ENCODE assay signal across 13 mouse cellular contexts in genomic region chr1:165653126-165653885, GRCm38 (mm10). TPM values are rescaled to one million over a fixed set of nuclear protein-coding genes. Genes with fewer than 3 reads are reported as not detected.
DNase-seq lines count a peak whose midpoint lies in the region; ATAC-seq and TF ChIP-seq lines count a peak whose summit lies in the region.
"Had no signal": no experiment of that assay in that cellular context is flagged by ENCODE, and none has a peak within 500 bp of the region (broad histone marks: within the 10 kb centered on the region; RNA-seq: fewer than 3 reads in every experiment).

No protein-coding gene starts in this region.

- no peak for TF ChIP-seq POLR2A in heart, adult 2 months (IDR thresholded peaks at IDR 0.05; ENCODE audit: insufficient read depth, low read depth, low read length)

- H3K27ac ChIP-seq in heart, adult 2 months = no peak overlapping the region; the same call in none of the 2 replicates
- H3K27ac ChIP-seq in lung, embryonic 16.5 days (ENCODE audit: low read length) = peak overlapping the region; percentile 32; the same call in 1 of the 2 replicates
- no peak overlapping the region for H3K27ac ChIP-seq in intestine, embryonic 15.5 days
- H3K27ac ChIP-seq in forebrain, embryonic 10.5 days = no peak overlapping the region
- H3K27ac ChIP-seq: embryonic facial prominence, embryonic 13.5 days; stomach, embryonic 15.5 days had no signal

- 0 out of 2 replicates have a peak, but pooled peaks have one; percentile 11 for TF ChIP-seq CTCF in heart, adult 2 months (IDR thresholded peaks at IDR 0.05)

- no peaks in the 10 kb centered on the region for H3K27me3 ChIP-seq in heart, adult 2 months (ENCODE audit: control insufficient read depth, insufficient read depth, low read length)
- no peaks in the 10 kb centered on the region for H3K27me3 ChIP-seq in lung, embryonic 16.5 days (ENCODE audit: control insufficient read depth, insufficient read depth, low read depth, low read length)
- H3K27me3 ChIP-seq in intestine, embryonic 15.5 days (replicated peaks) = no peaks in the 10 kb centered on the region
- H3K27me3 ChIP-seq in forebrain, embryonic 10.5 days (ENCODE audit: poor library complexity, severe bottlenecking) = no peaks in the 10 kb centered on the region
- H3K27me3 ChIP-seq: embryonic facial prominence, embryonic 13.5 days; stomach, embryonic 15.5 days had no signal

- H3K4me1 ChIP-seq in heart, adult 2 months (ENCODE audit: control insufficient read depth, insufficient read depth, low read length) = peaks cover 9% of the 10 kb centered on the region
- peaks cover 2% of the 10 kb centered on the region; the same call in 1 of the 2 replicates for H3K4me1 ChIP-seq in lung, embryonic 16.5 days (replicated peaks; ENCODE audit: control insufficient read depth, insufficient read depth, low read length)
- 0 out of 2 replicates have a peak, but pooled peaks cover 5% of the 10 kb centered on the region for H3K4me1 ChIP-seq in intestine, embryonic 15.5 days (replicated peaks)
- 0 out of 2 replicates have a peak, but pooled peaks cover 10% of the 10 kb centered on the region for H3K4me1 ChIP-seq in forebrain, embryonic 10.5 days
- H3K4me1 ChIP-seq: embryonic facial prominence, embryonic 13.5 days had no signal

- no peak overlapping the region for H3K4me2 ChIP-seq in lung, embryonic 16.5 days (ENCODE audit: low read depth, low read length)
- no peak overlapping the region for H3K4me2 ChIP-seq in intestine, embryonic 15.5 days (replicated peaks)
- H3K4me2 ChIP-seq: embryonic facial prominence, embryonic 13.5 days; stomach, embryonic 15.5 days had no signal

- 0 out of 2 replicates have a peak, but pooled peaks have one; percentile 16 for TF ChIP-seq EP300 in heart, adult 2 months (IDR thresholded peaks at IDR 0.05; ENCODE audit: insufficient read depth, low read depth, low read length)

- no peak overlapping the region for H3K9ac ChIP-seq in heart, adult 2 months (ENCODE audit: low read depth, low read length)
- H3K9ac ChIP-seq in lung, embryonic 16.5 days (ENCODE audit: low read length) = no peak overlapping the region
- H3K9ac ChIP-seq in intestine, embryonic 15.5 days = no peak overlapping the region
- H3K9ac ChIP-seq: embryonic facial prominence, embryonic 13.5 days; liver, postnatal 0 days; stomach, embryonic 15.5 days had no signal

- H3K36me3 ChIP-seq in heart, adult 2 months (ENCODE audit: control insufficient read depth, insufficient read depth, low read length) = peaks cover 14% of the 10 kb centered on the region
- H3K36me3 ChIP-seq in lung, embryonic 16.5 days (ENCODE audit: control insufficient read depth, insufficient read depth, low read length) = peaks cover 3% of the 10 kb centered on the region; the same call in 1 of the 2 replicates
- peaks cover 8% of the 10 kb centered on the region for H3K36me3 ChIP-seq in intestine, embryonic 15.5 days
- H3K36me3 ChIP-seq in forebrain, embryonic 10.5 days (replicated peaks) = no peaks in the 10 kb centered on the region

- no peaks in the 10 kb centered on the region for H3K9me3 ChIP-seq in lung, embryonic 16.5 days (ENCODE audit: control insufficient read depth, low read length)
- H3K9me3 ChIP-seq in intestine, embryonic 15.5 days = no peaks in the 10 kb centered on the region
- H3K9me3 ChIP-seq in forebrain, embryonic 10.5 days = no peaks in the 10 kb centered on the region
- H3K9me3 ChIP-seq: embryonic facial prominence, embryonic 13.5 days; G1E; stomach, embryonic 15.5 days had no signal

- intact Hi-C loops in heart, adult 2 months (cut with DNase I) = loop anchor here (5.0 to 10.0 kb wide), 2 partner anchors 299 to 501 kb away; no protein-coding TSS in a partner anchor
- intact Hi-C loops in heart, postnatal 25 days (cut with DNase I) = no loop called here

- DNase-seq in heart, adult 2 months = no peak
- DNase-seq in heart, postnatal 25 days (ENCODE audit: low spot score) = no peak
- no peak for DNase-seq in lung, adult 18-20 months
- peak; percentile 55 for DNase-seq in yolk sac, embryonic 10.5 days (ENCODE audit: low spot score)
- DNase-seq in ovary, postnatal 10 days (ENCODE audit: low spot score) = no peak
- DNase-seq in forebrain, embryonic 10.5 days (ENCODE audit: extremely low spot score, low spot score) = no peak
- DNase-seq: liver, postnatal 0 days had no signal

- ATAC-seq in lung, embryonic 16.5 days (ENCODE audit: low read depth) = peak; percentile 39; the same call in 1 of the 2 replicates
- peak; percentile 29; the same call in 1 of the 2 replicates for ATAC-seq in intestine, embryonic 15.5 days
- ATAC-seq: liver, postnatal 0 days had no signal

- H3K79me2 ChIP-seq in heart, adult 2 months (replicated peaks; ENCODE audit: control insufficient read depth, insufficient read depth, low read length) = no peaks in the 10 kb centered on the region

- 75% methylated on average over 14 of the region's 14 CpGs for WGBS in heart, adult 2 months
- 82% methylated on average over 14 of the region's 14 CpGs for WGBS in lung, embryonic 16.5 days
- WGBS in intestine, embryonic 15.5 days = 75% methylated on average over 14 of the region's 14 CpGs
- WGBS in forebrain, embryonic 10.5 days = 88% methylated on average over 14 of the region's 14 CpGs

- H3K4me3 ChIP-seq in heart, adult 2 months = no peak overlapping the region
- H3K4me3 ChIP-seq in lung, embryonic 16.5 days (ENCODE audit: low read length) = no peak overlapping the region
- no peak overlapping the region for H3K4me3 ChIP-seq in intestine, embryonic 15.5 days (replicated peaks)
- no peak overlapping the region for H3K4me3 ChIP-seq in forebrain, embryonic 10.5 days
- H3K4me3 ChIP-seq: embryonic facial prominence, embryonic 13.5 days; stomach, embryonic 15.5 days had no signal

RNA-seq across cellular contexts. Expression of gene Mpzl1, which starts 19.0 kb away (rescaled TPM):
- total RNA-seq in heart, adult 2 months (2021) = 10 to 100 TPM; 15.1 to 19.7 TPM
- 18.3 and 25.6 TPM in 2 replicates for polyA plus RNA-seq in heart, adult 2 months (2012; rRNA removed)
- total RNA-seq in heart, postnatal 25 days (2021) = 10 to 100 TPM; 20.8 to 20.9 TPM
- 176 and 183 TPM in 2 replicates for polyA plus RNA-seq in lung, embryonic 16.5 days (2015; fragmentation: Nextera tagmentation; extraction: Ambion mirVana)
- 129 and 130 TPM in 2 replicates for polyA plus RNA-seq in intestine, embryonic 15.5 days (2015; fragmentation: Nextera tagmentation; extraction: Ambion mirVana)
- polyA plus RNA-seq in forebrain, embryonic 10.5 days (2016; fragmentation: Nextera tagmentation; extraction: Ambion mirVana) = 119 and 122 TPM in 2 replicates
- total RNA-seq: neutrophil, adult 5-6 weeks had no signal

RNA-seq across cellular contexts. Expression of gene Rcsd1, which starts 56.3 kb away (rescaled TPM):
- 10 to 100 TPM; 68.7 to 81.5 TPM for total RNA-seq in heart, adult 2 months (2021)
- polyA plus RNA-seq in heart, adult 2 months (2012; rRNA removed) = 57.2 and 86.2 TPM in 2 replicates
- total RNA-seq in heart, postnatal 25 days (2021) = 10 to 100 TPM; 79.6 to 81.5 TPM
- 47.8 and 51.5 TPM in 2 replicates for polyA plus RNA-seq in lung, embryonic 16.5 days (2015; fragmentation: Nextera tagmentation; extraction: Ambion mirVana)
- polyA plus RNA-seq in intestine, embryonic 15.5 days (2015; fragmentation: Nextera tagmentation; extraction: Ambion mirVana) = 32.7 and 33.8 TPM in 2 replicates
- polyA plus RNA-seq in forebrain, embryonic 10.5 days (2016; fragmentation: Nextera tagmentation; extraction: Ambion mirVana) = 8.3 and 8.4 TPM in 2 replicates
